Mouse (Mus musculus) brain, embryonic 14.5 days (tissue): Measurements from ENCODE around the gene Fut8.

Source experiments
- CTCF ChIP-seq: fragments of 200-500 bp; IDR thresholded peaks from 2 replicates; pipeline ENCODE4 v1.5.1; 2012; ENCODE audit warnings: inconsistent platforms, mild to moderate bottlenecking, moderate library complexity, borderline replicate concordance; ENCODE audit not compliant: insufficient read depth, insufficient read length; ENCODE audit errors: extremely low read depth
- POLR2A ChIP-seq: fragments of 200-500 bp; IDR thresholded peaks from 2 replicates; pipeline ENCODE4 v1.6.1; 2012; ENCODE audit warnings: mild to moderate bottlenecking, inconsistent platforms, borderline replicate concordance; ENCODE audit not compliant: poor library complexity, insufficient read depth, insufficient read length, severe bottlenecking; ENCODE audit errors: extremely low read depth

GRCm38 (mm10) chr12:77208576-77209180 is 29.2 kb upstream of the Fut8 start:
- TF ChIP-seq CTCF, result no peak
- no peak for TF ChIP-seq POLR2A
